Mouse (Mus musculus) ovary, adult 18-20 months (tissue): ENCODE data around the gene Zfp988.
"Not testable (repeated sequence)": the region's sequence is repeated elsewhere in the genome, so short reads cannot be mapped to it uniquely, and the experiment has no call there.

Experiments used
- DNase-seq: peaks from one replicate; pipeline ENCODE4 v3.0.0; 2022; ENCODE audit warnings: low spot score, mixed read lengths

Gene Zfp988

DNA sequence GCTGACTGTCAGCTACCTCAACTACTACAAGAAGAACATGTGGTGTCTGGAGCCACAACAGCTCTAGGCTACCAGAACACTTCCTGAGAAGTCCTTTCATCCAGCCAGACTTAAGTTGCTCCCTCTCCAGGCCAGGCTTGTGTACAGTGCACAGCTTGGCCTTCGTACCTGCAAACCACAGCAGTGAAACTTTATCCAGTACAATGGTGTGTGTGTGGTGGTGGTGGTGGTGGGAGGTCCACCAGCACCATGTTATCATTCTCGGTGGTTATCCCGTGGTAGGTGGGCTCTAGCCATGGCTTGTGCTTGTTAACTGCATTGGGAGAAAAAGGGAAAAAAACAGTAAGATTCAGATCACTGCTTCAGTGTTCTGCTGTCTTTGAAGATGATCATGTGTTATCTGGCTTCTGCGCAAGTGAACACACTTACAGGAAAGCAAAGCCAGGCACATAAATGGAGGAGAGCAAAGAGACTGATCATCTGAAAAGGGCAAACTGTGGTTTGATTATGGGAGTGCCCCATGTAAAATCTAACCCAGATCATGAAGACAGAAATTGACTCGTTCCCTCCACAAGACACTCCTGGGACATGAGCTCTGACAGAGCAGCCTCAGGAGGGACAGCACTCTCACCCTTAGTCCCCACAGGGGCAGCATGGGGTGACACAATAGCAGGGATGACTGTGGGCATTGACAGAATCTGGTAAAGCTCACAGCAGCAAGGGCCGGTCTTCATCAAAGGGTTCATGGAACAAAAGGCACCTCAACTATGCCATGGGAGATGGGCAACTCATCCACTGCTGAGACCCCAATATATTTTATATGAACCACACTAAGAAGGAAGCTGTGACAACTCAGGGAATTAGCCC lies 37.8 kb downstream of the Zfp988 start:
- peak; percentile 22 for DNase-seq

DNA sequence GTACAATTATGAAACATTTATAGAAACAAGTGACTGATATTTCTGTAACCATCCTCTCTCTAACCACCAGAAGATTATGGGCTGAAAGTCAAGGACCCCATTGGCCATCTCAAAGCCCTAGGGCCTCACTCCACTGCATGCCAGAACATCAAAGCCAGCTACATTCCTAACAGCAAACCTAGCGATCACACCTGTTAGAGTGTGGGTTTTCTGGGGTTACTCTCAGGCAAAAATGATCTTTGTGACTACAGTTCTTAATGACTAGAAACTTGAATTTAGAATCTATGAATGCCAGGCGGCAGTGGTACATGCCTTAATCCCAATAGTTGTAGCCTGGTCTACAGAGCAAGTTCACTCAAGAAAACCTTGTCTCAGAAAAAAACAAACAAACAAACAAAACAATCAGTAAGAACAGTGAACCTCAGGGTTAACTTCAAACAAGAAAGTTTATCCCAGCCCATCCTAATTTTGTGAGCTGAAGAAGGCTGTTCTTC lies 39.6 kb downstream of the Zfp988 start:
- DNase-seq, result not testable (repeated sequence)

- DNase-seq, result not testable (repeated sequence)
These were observed 41.0 kb downstream of the Zfp988 start for GRCm38 (mm10) chr4:147346361-147347035.

DNA sequence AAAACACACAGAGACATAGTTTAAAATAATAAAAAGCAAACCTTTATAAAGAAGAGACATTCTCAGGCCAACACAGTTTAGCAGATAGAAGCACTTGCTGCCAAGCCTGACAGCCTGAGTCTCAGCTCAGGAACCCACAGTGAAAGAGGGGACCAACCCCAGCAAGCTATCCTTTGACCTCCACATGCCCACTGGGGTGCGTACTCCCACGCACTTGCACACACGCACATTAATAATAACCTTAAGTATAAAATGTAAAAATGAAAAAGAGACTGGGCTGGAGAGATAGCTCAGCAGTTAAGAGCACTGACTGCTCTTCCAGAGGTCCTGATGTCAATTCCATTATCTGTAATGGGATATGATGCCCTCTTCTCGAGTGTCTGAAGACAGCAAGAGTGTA lies 41.8 kb downstream of the Zfp988 start:
- not testable (repeated sequence) for DNase-seq

- DNase-seq, result not testable (repeated sequence)
These were observed 42.4 kb downstream of the Zfp988 start for GRCm38 (mm10) chr4:147347880-147348279.

DNA sequence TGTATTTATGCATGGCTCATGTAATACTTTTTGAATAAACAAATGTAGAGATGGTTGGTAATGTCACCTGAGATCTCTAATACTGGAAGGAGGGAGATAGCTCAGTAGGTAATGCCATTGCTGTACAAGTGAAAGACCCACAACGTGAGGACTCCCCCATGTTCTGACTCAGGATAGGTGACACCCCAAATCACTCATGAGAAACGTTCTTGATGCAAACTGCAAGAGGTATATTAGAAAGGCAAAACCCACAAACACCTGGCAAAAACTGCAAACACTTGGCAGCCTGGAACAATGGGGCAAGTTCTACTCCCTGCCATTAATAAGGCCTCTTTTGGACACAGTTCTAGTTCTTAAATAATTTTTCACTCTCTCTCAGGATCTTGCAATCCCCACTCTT lies 42.9 kb downstream of the Zfp988 start:
- DNase-seq, result not testable (repeated sequence)

GRCm38 (mm10) chr4:147348906-147349686 lies 43.6 kb downstream of the Zfp988 start:
- peak; percentile 5 for DNase-seq

DNA sequence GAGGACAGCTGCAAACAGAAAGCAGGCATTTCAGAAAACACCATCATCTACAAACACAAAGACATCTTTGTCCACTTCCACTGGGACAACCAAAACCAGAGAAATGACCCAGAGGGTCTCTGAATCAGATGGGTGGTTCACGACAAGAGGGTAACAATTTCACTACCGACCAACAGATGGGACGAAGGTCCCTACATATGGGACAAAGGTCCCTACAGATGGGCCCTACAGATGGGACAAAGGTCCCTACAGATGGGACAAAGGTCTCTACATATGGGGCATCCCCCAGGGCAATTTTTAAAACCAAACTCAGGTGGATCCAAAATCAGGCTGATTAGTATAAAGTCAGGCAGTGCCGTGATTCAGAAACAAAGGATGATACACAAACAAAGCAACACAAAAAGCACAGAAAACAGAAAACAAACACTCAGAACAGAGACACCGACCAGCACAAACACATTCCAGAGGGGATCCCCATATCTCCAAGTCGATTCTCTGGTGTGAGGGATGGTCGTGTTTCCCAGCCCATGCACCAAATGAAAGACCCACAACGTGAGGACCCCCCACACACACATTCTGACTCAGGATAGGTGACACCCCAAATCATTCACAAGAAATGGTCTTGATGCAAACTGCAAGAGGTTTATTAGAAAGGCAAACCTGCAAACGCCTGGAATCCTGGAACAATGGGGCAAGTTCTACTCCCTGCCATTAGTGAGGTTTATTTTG lies 44.4 kb downstream of the Zfp988 start:
- peak; percentile 5 for DNase-seq

- DNase-seq, result peak; percentile 1
These were observed 45.1 kb downstream of the Zfp988 start for GRCm38 (mm10) chr4:147350541-147350940.

DNA sequence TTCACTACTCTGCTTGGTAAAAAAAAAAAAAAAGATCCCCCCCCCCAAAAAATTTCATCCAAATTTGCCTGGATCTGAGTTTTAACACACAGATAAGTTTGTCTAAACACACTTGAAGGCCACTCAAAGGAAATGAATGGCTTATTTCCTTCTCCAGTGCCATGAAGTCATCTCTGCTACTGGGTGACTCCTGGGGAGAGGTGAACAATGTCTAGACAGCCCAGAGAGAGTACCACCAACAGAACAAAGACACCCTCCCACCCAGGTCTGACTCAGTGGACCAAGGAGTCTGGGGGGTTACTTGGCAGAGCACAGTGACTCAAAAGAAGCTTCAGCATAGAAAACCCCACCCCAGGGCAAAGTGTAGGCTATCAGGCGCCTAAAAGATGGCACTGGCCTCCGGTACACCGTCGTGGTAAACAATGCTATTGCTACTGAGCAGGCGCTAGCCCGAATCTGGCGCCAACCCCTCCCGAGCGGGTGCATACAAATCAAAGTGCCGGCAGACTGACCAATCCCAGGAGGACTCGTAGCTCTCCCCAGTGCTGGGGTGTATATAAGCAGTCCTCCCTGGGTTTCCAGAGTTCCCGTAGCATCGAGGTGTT lies 46.0 kb downstream of the Zfp988 start:
- DNase-seq, result not testable (repeated sequence)

DNA sequence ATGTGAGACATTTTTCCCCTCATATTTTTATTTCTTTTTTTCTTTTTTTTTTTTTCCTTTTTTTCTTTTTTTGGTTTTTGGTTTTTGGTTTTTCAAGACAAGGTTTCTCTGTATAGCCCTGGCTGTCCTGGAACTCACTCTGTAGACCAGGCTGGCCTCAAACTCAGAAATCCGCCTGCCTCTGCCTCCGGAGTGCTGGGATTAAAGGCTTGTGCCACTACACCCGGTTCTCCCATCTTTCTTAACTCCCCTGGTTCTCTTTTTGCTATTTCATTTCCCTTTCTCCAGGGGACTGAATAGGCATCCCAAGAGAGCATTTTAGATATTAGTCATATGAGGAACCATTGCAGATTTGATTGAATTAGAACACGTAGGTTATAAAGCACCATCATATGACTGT lies 48.2 kb downstream of the Zfp988 start:
- DNase-seq, result not testable (repeated sequence)

GRCm38 (mm10) chr4:147356042-147356441 lies 50.6 kb downstream of the Zfp988 start:
- not testable (repeated sequence) for DNase-seq

GRCm38 (mm10) chr4:147357195-147357594 lies 51.7 kb downstream of the Zfp988 start:
- DNase-seq, result not testable (repeated sequence)

DNA sequence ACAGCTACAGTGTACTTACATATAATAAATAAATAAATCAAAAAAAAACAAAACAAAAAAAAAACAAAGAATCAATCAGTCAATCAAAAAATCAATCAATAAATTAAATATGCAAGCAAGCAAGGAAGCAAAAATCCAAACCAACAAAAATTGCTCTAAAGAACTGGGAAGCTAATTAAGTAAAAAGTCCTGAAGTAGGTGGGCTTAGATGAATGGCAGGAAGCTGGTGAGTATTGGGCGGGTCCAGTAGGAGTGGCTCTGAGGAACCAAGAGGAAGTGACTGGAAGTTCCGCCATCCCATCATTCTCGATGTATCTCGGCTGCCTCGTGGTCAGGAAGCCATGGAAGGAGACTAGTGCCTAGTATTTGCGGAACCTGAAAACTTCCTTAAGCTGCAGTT lies 55.5 kb downstream of the Zfp988 start, which contains the start of gene Zfp978:
Gene Zfp978 (plus strand): TSS at position 301 of the 400 bp plus-strand sequence.
- DNase-seq, result not testable (repeated sequence)

DNA sequence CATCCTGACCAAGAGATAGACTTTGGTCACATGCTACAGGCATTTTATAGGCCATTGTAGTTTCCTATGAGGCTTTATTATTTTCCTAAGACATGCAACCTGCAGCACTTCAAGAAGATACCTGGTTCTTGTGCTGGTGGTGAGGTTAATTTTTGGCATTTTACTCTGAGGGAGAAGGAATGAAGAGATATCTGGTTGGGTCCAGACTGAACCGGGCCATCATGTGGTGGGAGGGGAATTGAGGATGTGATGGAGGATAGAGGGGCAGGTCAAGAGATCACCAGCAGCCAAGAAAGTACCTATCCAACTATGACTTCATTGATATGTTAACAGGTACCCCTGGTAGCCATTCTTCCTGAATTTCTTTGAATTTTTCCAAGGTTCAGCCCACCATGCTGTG lies 56.4 kb downstream of the Zfp988 start:
- not testable (repeated sequence) for DNase-seq

DNA sequence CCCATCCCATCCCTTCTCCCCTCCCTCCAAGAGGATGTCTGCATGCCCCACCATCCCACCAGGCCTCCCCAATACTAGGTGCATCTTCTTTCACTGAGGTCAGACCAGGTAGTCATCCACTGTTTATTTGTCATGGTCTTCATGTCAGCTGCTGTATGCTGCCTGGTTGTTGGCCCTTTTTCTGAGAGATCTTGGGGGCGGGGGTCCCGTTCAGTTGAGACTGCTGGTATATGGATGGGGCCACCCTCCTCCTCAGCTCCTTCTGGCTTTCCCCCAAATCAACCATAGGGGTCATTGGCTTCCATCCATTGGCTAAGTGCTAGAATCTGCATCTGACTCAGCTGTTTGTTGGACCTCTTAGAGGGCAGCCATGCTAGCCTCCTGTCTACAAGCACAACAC lies 64.1 kb downstream of the Zfp988 start:
- not testable (repeated sequence) for DNase-seq

DNA sequence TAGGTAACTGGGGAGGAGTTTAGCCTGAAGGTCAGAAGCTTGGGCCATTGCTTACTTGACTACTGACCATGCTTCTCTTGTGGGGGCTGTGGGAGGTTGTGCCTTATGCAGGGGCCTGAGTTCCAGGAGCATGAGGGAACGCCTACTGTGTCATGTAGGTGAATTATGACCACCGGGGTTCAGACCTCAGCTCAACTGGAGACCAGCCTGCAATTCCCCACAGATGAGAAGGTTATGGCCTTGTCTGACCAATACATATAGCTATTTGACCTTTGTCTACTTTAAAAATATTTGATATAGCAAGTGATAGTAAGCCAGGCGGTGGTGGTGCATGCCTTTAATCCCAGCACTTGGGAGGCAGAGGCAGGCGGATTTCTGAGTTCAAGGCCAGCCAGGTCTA lies 77.7 kb downstream of the Zfp988 start:
- not testable (repeated sequence) for DNase-seq
